Comparison of ENCODE assay signal across 23 mouse cellular contexts in genomic region chr1:108282099-108282498, GRCm38 (mm10).
A peak's percentile ranks its signal among the peaks of the same experiment; 100 is the strongest.
DNase-seq lines count a peak whose midpoint lies in the region; ATAC-seq and TF ChIP-seq lines count a peak whose summit lies in the region.
"Had no signal": no experiment of that assay in that cellular context is flagged by ENCODE, and none has a peak within 500 bp of the region (broad histone marks: within the 10 kb centered on the region; RNA-seq: fewer than 3 reads in every experiment).

No protein-coding gene starts in this region.

- no peak for TF ChIP-seq CTCF in kidney, postnatal 0 days (IDR thresholded peaks at IDR 0.05; ENCODE audit: low read depth)
- TF ChIP-seq CTCF in thymus, adult 2 months (IDR thresholded peaks at IDR 0.05; ENCODE audit: borderline replicate concordance, control insufficient read depth, extremely low read depth, insufficient read depth, low read length, poor library complexity), result no peak

- WGBS in kidney, postnatal 0 days, result 50% methylated on average over 5 of the region's 5 CpGs
- WGBS in limb, embryonic 13.5 days, result 31% methylated on average over 5 of the region's 5 CpGs
- WGBS in thymus, adult 2 months, result 91% methylated on average over 5 of the region's 5 CpGs

- H3K36me3 ChIP-seq in kidney, postnatal 0 days (ENCODE audit: insufficient read depth, low read length), result no peaks in the 10 kb centered on the region
- no peaks in the 10 kb centered on the region for H3K36me3 ChIP-seq in limb, embryonic 13.5 days
- H3K36me3 ChIP-seq in thymus, adult 2 months (ENCODE audit: control insufficient read depth, insufficient read depth, low read length), result no peaks in the 10 kb centered on the region
- H3K36me3 ChIP-seq: embryonic facial prominence, embryonic 15.5 days; heart, embryonic 13.5 days; intestine, embryonic 15.5 days had no signal

- no peaks in the 10 kb centered on the region for H3K27me3 ChIP-seq in kidney, postnatal 0 days (ENCODE audit: insufficient read depth, low read length)
- no peaks in the 10 kb centered on the region for H3K27me3 ChIP-seq in limb, embryonic 13.5 days
- H3K27me3 ChIP-seq in thymus, adult 2 months (ENCODE audit: control insufficient read depth, insufficient read depth, low read length), result no peaks in the 10 kb centered on the region
- H3K27me3 ChIP-seq: embryonic facial prominence, embryonic 15.5 days; heart, embryonic 13.5 days; intestine, embryonic 15.5 days had no signal

- H3K4me1 ChIP-seq in kidney, postnatal 0 days (replicated peaks; ENCODE audit: insufficient read depth, low read length), result no peaks in the 10 kb centered on the region
- H3K4me1 ChIP-seq in limb, embryonic 13.5 days, result 0 out of 2 replicates have a peak, but pooled peaks cover 4% of the 10 kb centered on the region
- H3K4me1 ChIP-seq in thymus, adult 2 months (replicated peaks; ENCODE audit: control insufficient read depth, insufficient read depth, low read length), result no peaks in the 10 kb centered on the region
- H3K4me1 ChIP-seq: embryonic facial prominence, embryonic 15.5 days; heart, embryonic 13.5 days; intestine, embryonic 15.5 days had no signal

- no peak overlapping the region for H3K27ac ChIP-seq in kidney, postnatal 0 days
- no peak overlapping the region for H3K27ac ChIP-seq in limb, embryonic 13.5 days
- H3K27ac ChIP-seq in thymus, adult 2 months (ENCODE audit: control insufficient read depth, insufficient read depth, low read length), result no peak overlapping the region
- H3K27ac ChIP-seq: embryonic facial prominence, embryonic 15.5 days; heart, embryonic 13.5 days; hindbrain, embryonic 14.5 days; intestine, embryonic 15.5 days had no signal

- H3K9ac ChIP-seq in kidney, postnatal 0 days (ENCODE audit: low read depth, low read length), result no peak overlapping the region
- no peak overlapping the region for H3K9ac ChIP-seq in limb, embryonic 13.5 days
- H3K9ac ChIP-seq: embryonic facial prominence, embryonic 15.5 days; forebrain, postnatal 0 days; heart, embryonic 13.5 days; hindbrain, embryonic 14.5 days; intestine, embryonic 15.5 days had no signal

- no peak for ATAC-seq in kidney, postnatal 0 days (replicated peaks; ENCODE audit: low FRiP score, low read depth)
- ATAC-seq in limb, embryonic 13.5 days (ENCODE audit: low FRiP score, low read depth), result peak; percentile 61; the same call in 1 of the 2 replicates
- ATAC-seq: CD4-positive, CD25-positive, alpha-beta regulatory T cell, adult 4 months; forebrain, embryonic 14.5 days; forebrain, postnatal 0 days; intestine, embryonic 15.5 days had no signal

- no peak overlapping the region for H3K4me2 ChIP-seq in kidney, postnatal 0 days (ENCODE audit: low read length)
- H3K4me2 ChIP-seq in limb, embryonic 13.5 days (replicated peaks), result no peak overlapping the region
- H3K4me2 ChIP-seq: embryonic facial prominence, embryonic 15.5 days; heart, embryonic 13.5 days; hindbrain, embryonic 14.5 days; intestine, embryonic 15.5 days had no signal

- no peak for TF ChIP-seq POLR2A in thymus, adult 2 months (IDR thresholded peaks at IDR 0.05; ENCODE audit: control insufficient read depth, extremely low read depth, insufficient read depth, low read length, poor library complexity)

- H3K4me3 ChIP-seq in kidney, postnatal 0 days (replicated peaks; ENCODE audit: low read depth, low read length), result no peak overlapping the region
- H3K4me3 ChIP-seq in limb, embryonic 13.5 days, result no peak overlapping the region
- no peak overlapping the region for H3K4me3 ChIP-seq in thymus, adult 2 months (ENCODE audit: control insufficient read depth, insufficient read depth, low read length)
- H3K4me3 ChIP-seq: embryonic facial prominence, embryonic 15.5 days; heart, embryonic 13.5 days; intestine, embryonic 15.5 days had no signal

- H3K9me3 ChIP-seq in kidney, postnatal 0 days (replicated peaks; ENCODE audit: low read length), result no peaks in the 10 kb centered on the region
- H3K9me3 ChIP-seq in limb, embryonic 13.5 days, result no peaks in the 10 kb centered on the region
- H3K9me3 ChIP-seq: embryonic facial prominence, embryonic 15.5 days; intestine, embryonic 15.5 days had no signal

- DNase-seq in kidney, postnatal 0 days (ENCODE audit: low spot score), result peak; percentile 3
- DNase-seq in kidney, postnatal 4 days, result no peak
- DNase-seq in forelimb bud, embryonic 11.5 days (ENCODE audit: low read depth, low spot score), result peak; percentile 40
- no peak for DNase-seq in thymus, adult 2 months
- no peak for DNase-seq in thymus, adult 18-20 months
- DNase-seq: adrenal gland, adult 8-10 months; adrenal gland, postnatal 25 days; cerebellum, adult 11-12 months; cerebellum, adult 8-10 months; cerebellum, postnatal 10 days; cerebellum, postnatal 36 days; forebrain, postnatal 0 days; gastrocnemius, postnatal 25 days; heart, adult 18-20 months; heart, postnatal 14 days; heart, postnatal 4 days had no signal

Comparison
In these comparisons a context has a peak if more than half of its experiments do, and no peak if none do; other contexts are left out.
1. DNase-seq: peak in kidney, postnatal 0 days (single experiment) and forelimb bud, embryonic 11.5 days (single experiment); none in kidney, postnatal 4 days (0 of 2), thymus, adult 2 months (single experiment) and thymus, adult 18-20 months (0 of 2).